Mouse (Mus musculus) midbrain, embryonic 15.5 days (tissue): Measurements from ENCODE around the gene Bbs12. TPM values are rescaled to one million over a fixed set of nuclear protein-coding genes. Genes with fewer than 3 reads are reported as not detected.

Experiments
- ATAC-seq: fragments of 200-750 bp; cut with Nextera tagmentation; replicated peaks from 2 replicates; pipeline ENCODE4 v1.8.0; 2017; ENCODE audit warnings: moderate TSS enrichment
- H3K27ac ChIP-seq: fragments of 300-500 bp; sonication (generic); 2 replicates; pipeline ENCODE4 v1.5.1; 2015; ENCODE audit warnings: mild to moderate bottlenecking, inconsistent platforms
- H3K27me3 ChIP-seq: fragments of 300-500 bp; sonication (generic); replicated peaks from 2 replicates; pipeline ENCODE4 v1.6.1; 2015; ENCODE audit warnings: inconsistent platforms
- H3K36me3 ChIP-seq: fragments of 300-500 bp; sonication (generic); replicated peaks from 2 replicates; pipeline ENCODE4 v1.6.1; 2015; ENCODE audit warnings: inconsistent platforms
- H3K4me1 ChIP-seq: fragments of 300-500 bp; sonication (generic); 2 replicates; pipeline ENCODE4 v1.6.1; 2015; ENCODE audit warnings: inconsistent platforms
- H3K4me2 ChIP-seq: fragments of 300-500 bp; sonication (generic); 2 replicates; pipeline ENCODE4 v1.6.1; 2015; ENCODE audit warnings: inconsistent platforms, mild to moderate bottlenecking, moderate library complexity
- H3K4me3 ChIP-seq: fragments of 300-500 bp; sonication (generic); 2 replicates; pipeline ENCODE4 v1.5.1; 2015; ENCODE audit warnings: mild to moderate bottlenecking, inconsistent platforms
- H3K9ac ChIP-seq: fragments of 300-500 bp; sonication (generic); 2 replicates; pipeline ENCODE4 v1.6.1; 2015; ENCODE audit warnings: mild to moderate bottlenecking, inconsistent platforms
- H3K9me3 ChIP-seq: fragments of 300-500 bp; sonication (generic); 2 replicates; pipeline ENCODE4 v1.6.1; 2016; ENCODE audit warnings: inconsistent platforms
- WGBS: fragments of 180-500 bp; shearing (Covaris S2); methylation state at CpG from one replicate; pipeline ENCODE4 v1.1.7; 2015; ENCODE audit warnings: mixed read lengths; 5-methylcytosine and 5-hydroxymethylcytosine counted together
- polyA plus RNA-seq: library from polyadenylated mRNA; unstranded; fragments of >200 nt; fragmentation: Nextera tagmentation; extraction: Ambion mirVana; gene quantifications from 2 replicates; pipeline ENCODE4 v1.2.1, GENCODE M21; 2015

Gene Bbs12
- polyA plus RNA-seq, 1 experiment from 2014 or later, result 4.9 TPM

DNA sequence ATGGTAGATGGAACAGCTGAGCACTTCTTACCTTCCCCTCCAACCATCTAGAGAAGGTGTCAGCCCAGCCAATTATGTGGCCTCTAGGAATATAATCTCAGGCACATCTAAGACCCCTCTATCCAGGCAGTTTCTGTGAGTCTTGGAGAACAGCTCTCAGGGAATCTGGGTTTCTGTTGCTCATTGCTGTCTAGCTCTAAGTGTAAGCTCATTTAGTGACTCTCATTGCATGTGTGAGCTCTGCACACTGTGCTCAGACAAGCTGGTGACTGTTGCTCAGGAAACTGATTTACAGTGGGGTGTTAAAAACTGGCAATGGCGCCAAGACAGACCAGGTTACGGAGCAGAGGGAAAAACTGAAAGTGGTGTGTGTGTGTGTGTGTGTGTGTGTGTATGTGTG, 20.4 kb upstream of the Bbs12 start:
- Histone ChIP-seq H3K4me2 (no peak overlapping the region), H3K9ac (no peak overlapping the region), H3K4me3 (no peak overlapping the region), H3K36me3 (no peaks in the 10 kb centered on the region), H3K4me1 (no peaks in the 10 kb centered on the region), H3K27me3 (no peaks in the 10 kb centered on the region), H3K27ac (no peak overlapping the region), H3K9me3 (no peaks in the 10 kb centered on the region)
- 96% methylated on average over 2 of the region's 2 CpGs for WGBS
- ATAC-seq, result no peak

DNA sequence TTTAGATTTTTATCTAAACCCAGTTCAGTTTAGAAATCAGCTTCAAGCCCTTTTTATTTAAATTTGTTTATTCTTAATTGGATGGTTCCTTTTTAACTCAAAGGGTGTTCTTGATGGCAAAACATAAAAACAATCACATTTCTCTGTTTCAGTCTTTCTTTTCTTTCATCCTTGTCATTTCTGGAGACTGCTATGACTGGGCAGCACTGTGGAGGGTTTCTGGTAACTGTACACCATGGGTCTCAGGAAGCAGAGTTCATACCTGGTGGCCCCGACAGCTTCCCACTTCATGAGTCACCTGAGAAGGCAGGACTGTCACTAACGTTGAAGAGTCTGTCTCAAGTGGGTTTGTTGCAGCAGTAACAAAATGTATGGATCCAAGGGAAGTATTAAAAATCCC, 19.7 kb upstream of the Bbs12 start:
- H3K4me2 ChIP-seq, result no peak overlapping the region
- H3K9ac ChIP-seq, result no peak overlapping the region
- H3K4me3 ChIP-seq, result no peak overlapping the region
- ATAC-seq, result no peak
- no peaks in the 10 kb centered on the region for H3K27me3 ChIP-seq
- H3K9me3 ChIP-seq, result no peaks in the 10 kb centered on the region
- WGBS, result 79% methylated on average over 2 of the region's 2 CpGs
- no peaks in the 10 kb centered on the region for H3K4me1 ChIP-seq
- no peaks in the 10 kb centered on the region for H3K36me3 ChIP-seq
- no peak overlapping the region for H3K27ac ChIP-seq

DNA sequence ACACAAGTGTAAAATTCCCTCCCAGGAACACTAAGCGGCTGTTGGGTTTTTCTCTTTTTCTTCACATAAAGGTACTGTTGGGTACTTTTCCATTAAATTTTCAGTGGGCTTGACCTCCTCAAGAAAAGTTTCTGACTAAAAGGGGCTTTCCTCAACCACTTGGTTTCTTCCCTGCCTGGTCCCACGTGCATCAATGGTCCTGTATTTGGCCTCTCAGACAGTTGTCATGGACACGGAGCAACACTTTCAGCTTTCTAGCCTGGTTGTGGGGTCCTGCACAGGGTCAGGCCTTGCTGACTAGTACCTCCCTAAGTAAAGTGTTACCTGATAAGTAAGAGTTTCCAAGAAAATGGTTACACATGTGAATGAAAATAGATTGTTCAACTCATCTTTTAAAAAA, 12.9 kb upstream of the Bbs12 start:
- Histone ChIP-seq H3K9me3 (no peaks in the 10 kb centered on the region), H3K4me2 (no peak overlapping the region), H3K27ac (no peak overlapping the region), H3K9ac (no peak overlapping the region), H3K4me3 (no peak overlapping the region), H3K36me3 (no peaks in the 10 kb centered on the region), H3K27me3 (no peaks in the 10 kb centered on the region), H3K4me1 (no peaks in the 10 kb centered on the region)
- 70% methylated on average over 3 of the region's 3 CpGs for WGBS
- ATAC-seq, result no peak

DNA sequence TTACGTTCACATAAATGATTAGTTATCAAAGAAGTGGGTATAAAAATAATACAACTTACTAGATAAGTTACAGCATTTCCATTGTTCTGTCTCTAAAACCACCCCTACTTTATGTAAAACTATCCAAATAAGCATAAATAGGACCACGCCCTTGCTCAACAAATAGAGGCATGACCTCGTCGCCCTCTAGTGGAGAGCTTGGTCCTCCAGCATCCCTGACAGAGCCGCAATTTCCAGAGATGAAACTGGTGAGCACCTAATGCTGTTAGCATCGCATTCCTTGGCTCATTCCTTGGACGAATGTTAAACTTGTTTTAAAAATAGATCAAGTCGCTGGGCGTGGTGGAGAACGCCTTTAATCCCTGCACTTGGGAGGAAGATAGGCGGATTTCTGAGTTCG, 9.7 kb upstream of the Bbs12 start:
- WGBS, result 39% methylated on average over 12 of the region's 12 CpGs
- Histone ChIP-seq H3K27ac (no peak overlapping the region), H3K27me3 (no peaks in the 10 kb centered on the region), H3K9me3 (no peaks in the 10 kb centered on the region), H3K36me3 (no peaks in the 10 kb centered on the region), H3K9ac (no peak overlapping the region), H3K4me1 (no peaks in the 10 kb centered on the region), H3K4me2 (no peak overlapping the region), H3K4me3 (no peak overlapping the region)
- no peak for ATAC-seq

DNA sequence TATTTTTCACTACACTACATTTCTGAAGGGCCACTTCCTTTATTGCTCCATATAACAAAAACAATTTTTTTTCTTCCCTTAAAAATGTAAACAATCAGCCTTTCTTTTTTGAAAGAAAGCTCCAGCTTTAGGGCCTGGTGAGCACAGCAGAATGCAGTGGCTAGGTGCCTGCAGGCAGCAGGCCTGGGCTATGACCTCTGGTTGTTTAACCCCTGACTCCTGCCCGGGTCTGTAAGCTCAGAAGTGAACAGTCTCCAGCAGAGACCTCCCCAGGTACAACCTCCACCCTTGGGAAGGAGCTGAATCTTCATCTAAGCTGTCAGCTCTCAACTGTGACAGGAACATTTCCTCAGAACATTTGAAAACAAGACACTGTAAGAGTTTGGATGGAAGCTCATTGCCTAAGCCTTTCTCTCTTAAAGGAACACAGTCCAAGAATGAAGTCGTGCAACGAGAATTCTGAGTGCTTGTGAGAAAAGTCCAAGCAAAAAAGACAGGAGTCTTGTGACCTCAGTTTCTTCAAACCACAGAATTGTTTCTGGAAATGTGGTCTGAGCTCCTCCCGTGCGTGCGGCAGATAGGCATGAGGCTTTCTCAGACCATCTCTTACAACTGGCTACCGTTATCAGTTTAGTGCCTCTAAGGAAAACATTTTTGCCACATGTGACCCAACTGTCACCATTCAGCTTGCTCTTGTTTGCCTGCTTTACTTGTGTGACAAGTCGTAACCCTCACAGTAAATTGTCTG, 8.8 kb upstream of the Bbs12 start:
- H3K27ac ChIP-seq, result no peak overlapping the region
- no peaks in the 10 kb centered on the region for H3K9me3 ChIP-seq
- no peaks in the 10 kb centered on the region for H3K36me3 ChIP-seq
- H3K4me2 ChIP-seq, result no peak overlapping the region
- H3K9ac ChIP-seq, result no peak overlapping the region
- no peaks in the 10 kb centered on the region for H3K4me1 ChIP-seq
- no peaks in the 10 kb centered on the region for H3K27me3 ChIP-seq
- H3K4me3 ChIP-seq, result no peak overlapping the region
- 76% methylated on average over 8 of the region's 8 CpGs for WGBS
- ATAC-seq, result no peak

DNA sequence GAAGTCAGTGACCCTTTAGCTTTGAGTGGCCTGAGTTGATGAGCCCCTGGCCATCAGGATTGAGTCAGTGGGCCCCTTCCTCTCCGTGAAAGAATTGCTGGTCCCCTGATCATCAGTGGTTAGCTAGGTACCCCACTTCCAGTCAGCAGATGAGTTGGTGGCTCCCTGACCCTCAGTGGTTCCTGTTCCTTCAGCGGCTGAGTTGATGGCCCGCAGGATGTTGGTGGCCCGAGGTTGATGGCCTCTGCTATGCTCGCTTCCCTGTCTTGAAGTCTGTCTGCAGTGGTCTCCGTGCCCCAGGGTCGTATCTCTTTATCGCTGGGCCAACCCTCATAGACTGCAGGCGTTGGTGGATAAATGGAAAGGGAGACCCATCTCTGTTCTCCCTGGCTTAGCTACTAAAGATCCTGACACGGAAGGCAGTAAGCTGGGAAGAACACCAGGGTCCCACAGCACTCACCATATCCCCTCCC, 421 bp upstream of the Bbs12 start:
- H3K36me3 ChIP-seq, result no peaks in the 10 kb centered on the region
- H3K27me3 ChIP-seq, result no peaks in the 10 kb centered on the region
- 5% methylated on average over 10 of the region's 10 CpGs for WGBS
- H3K9me3 ChIP-seq, result no peaks in the 10 kb centered on the region
- peak overlapping the region; percentile 74 for H3K4me2 ChIP-seq
- ATAC-seq, result no peak
- peaks cover 3% of the 10 kb centered on the region; the same call in 1 of the 2 replicates for H3K4me1 ChIP-seq
- peak overlapping the region; percentile 94 for H3K4me3 ChIP-seq
- H3K9ac ChIP-seq, result peak overlapping the region; percentile 79
- peak overlapping the region; percentile 77 for H3K27ac ChIP-seq

DNA sequence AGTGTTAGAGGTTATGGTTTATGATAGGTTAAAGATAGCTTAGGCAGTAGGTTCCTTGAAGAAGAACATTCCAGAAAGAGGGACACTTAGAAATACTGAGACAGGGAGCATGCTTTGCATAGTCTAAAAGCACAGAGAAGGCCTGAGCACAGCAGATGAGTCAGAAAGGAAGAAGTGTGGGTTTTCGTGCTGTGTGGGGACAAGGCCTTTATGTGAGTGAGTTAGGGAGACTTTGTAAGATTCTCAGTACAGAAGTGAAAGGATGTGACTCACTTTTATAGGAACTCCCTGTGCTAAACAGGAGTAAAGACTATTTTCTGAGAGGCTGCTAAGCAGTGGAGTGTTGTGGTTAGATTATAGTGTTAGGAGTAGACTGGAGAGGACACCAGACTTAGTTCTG, 1.0 kb downstream of the Bbs12 start:
- H3K36me3 ChIP-seq, result no peaks in the 10 kb centered on the region
- no peak overlapping the region for H3K27ac ChIP-seq
- no peak for ATAC-seq
- H3K4me1 ChIP-seq, result peaks cover 3% of the 10 kb centered on the region; the same call in 1 of the 2 replicates
- H3K4me2 ChIP-seq, result peak overlapping the region; percentile 74
- H3K27me3 ChIP-seq, result no peaks in the 10 kb centered on the region
- H3K4me3 ChIP-seq, result peak overlapping the region; percentile 94; the same call in 1 of the 2 replicates
- H3K9ac ChIP-seq, result no peak overlapping the region
- no peaks in the 10 kb centered on the region for H3K9me3 ChIP-seq
- WGBS, result 38% methylated on average over 1 of the region's 1 CpGs

DNA sequence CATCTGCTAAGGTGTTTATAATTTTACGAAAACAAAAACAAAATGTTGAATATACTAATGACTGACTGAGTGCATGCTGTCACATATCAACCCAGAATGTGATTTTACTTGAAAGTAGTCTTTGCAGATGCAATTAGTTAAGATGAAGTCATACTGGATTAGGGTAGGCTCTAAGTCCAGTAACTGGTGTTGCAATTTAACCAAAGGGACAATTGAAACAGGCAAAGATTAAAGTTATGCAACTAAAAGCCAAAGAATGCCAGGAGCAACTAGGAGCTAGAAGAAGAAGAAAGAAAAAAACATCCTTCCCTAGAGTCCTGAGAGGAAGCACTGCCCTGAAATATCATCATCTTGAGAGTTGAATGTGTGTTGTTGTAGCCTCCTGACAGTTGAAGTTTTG, 3.9 kb downstream of the Bbs12 start:
- Histone ChIP-seq H3K4me1 (peaks cover 3% of the 10 kb centered on the region; the same call in 1 of the 2 replicates), H3K9ac (no peak overlapping the region), H3K36me3 (no peaks in the 10 kb centered on the region; the same call in 1 of the 2 replicates), H3K27ac (no peak overlapping the region), H3K4me2 (no peak overlapping the region), H3K9me3 (no peaks in the 10 kb centered on the region), H3K27me3 (no peaks in the 10 kb centered on the region), H3K4me3 (no peak overlapping the region)
- WGBS, result 98% methylated on average over 1 of the region's 1 CpGs
- no peak for ATAC-seq

DNA sequence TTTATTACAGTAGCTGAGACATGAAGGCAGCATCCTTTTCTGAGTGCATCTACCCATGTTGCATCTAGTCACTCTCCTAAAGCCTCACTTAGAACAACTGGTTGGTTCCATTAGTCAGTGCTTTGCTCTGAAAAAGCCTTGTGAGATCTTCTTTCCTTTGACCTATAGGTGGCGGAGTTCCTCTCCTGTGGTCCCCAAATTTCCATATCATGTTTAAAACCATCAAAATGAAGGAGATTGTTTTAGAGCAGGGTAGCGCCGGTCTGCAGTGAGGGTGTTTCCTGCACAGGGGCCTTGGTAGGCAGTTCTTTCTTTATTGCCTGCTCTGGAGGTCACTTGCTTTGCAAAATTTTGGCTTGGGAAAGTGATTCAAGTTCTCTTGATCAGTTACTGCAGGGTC, 12.0 kb downstream of the Bbs12 start:
- no peaks in the 10 kb centered on the region for H3K9me3 ChIP-seq
- 50% methylated on average over 3 of the region's 3 CpGs for WGBS
- H3K36me3 ChIP-seq, result no peaks in the 10 kb centered on the region; the same call in 1 of the 2 replicates
- no peak overlapping the region for H3K27ac ChIP-seq
- H3K4me1 ChIP-seq, result no peaks in the 10 kb centered on the region
- no peak overlapping the region for H3K4me3 ChIP-seq
- H3K4me2 ChIP-seq, result no peak overlapping the region
- no peaks in the 10 kb centered on the region for H3K27me3 ChIP-seq
- no peak overlapping the region for H3K9ac ChIP-seq
- ATAC-seq, result no peak

DNA sequence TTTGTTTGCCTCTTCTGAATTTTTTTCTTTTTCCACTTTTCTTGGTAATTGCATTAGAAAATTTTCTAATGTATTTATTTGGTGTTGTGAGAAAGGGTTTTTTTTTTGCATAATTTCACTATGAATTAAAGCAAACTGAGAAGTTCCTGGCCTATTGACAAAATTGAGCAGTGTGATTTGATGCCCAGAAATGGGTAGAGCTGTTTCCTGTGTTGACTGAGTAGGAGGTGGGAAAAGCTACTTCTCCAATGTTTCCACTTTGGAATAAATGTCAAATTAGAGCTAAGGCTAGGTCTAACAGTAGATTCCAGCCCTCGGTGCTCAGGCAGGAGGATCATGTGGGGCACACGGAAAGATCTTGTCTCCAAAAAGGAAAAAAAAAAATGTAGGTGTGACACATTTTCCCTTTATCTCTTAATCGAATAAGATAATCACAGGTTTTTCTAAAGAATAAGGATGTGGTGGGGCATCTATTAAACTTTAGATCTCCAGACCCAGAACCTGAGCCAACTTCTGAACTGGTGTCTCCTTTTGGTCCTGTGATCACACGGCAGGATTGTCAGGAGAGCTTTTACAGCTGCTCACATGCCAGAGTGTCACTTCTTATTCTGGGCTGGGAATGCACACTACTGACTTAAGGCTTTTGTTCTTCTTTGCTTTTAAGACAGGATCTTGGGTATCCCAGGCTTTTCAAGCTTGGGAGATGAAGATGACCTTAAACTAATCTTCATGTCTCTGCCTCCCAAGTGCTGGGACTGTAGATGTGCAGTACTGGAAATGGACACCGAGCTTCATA, 13.2 kb downstream of the Bbs12 start:
- ATAC-seq, result no peak
- Histone ChIP-seq H3K27ac (no peak overlapping the region), H3K4me1 (no peaks in the 10 kb centered on the region), H3K9me3 (no peaks in the 10 kb centered on the region), H3K4me3 (no peak overlapping the region), H3K36me3 (no peaks in the 10 kb centered on the region; the same call in 1 of the 2 replicates), H3K27me3 (no peaks in the 10 kb centered on the region), H3K4me2 (no peak overlapping the region), H3K9ac (no peak overlapping the region)
- WGBS, result 85% methylated on average over 5 of the region's 5 CpGs

DNA sequence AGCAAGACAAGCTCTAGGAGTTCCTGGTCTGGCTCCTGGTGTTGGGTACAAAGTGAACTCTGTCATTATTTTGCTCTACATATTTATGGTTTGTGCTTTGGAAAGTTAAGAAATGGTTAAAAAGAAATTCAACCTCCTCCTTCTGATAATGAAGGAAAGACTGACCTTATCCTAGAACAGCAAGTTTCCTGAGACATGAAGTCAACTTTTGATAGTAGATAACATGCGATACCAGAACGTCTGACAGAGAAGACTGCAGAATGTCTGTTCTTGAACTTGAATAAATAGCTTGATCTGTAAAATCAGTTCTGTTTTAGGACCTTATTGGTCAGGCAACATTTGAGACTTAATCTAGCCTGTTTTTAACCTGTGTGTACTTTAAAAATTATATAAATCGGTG, 14.3 kb downstream of the Bbs12 start:
- Histone ChIP-seq H3K9me3 (no peaks in the 10 kb centered on the region), H3K27ac (no peak overlapping the region), H3K9ac (no peak overlapping the region), H3K27me3 (no peaks in the 10 kb centered on the region), H3K4me1 (no peaks in the 10 kb centered on the region), H3K36me3 (no peaks in the 10 kb centered on the region), H3K4me3 (no peak overlapping the region), H3K4me2 (no peak overlapping the region)
- 97% methylated on average over 3 of the region's 3 CpGs for WGBS
- ATAC-seq, result no peak

DNA sequence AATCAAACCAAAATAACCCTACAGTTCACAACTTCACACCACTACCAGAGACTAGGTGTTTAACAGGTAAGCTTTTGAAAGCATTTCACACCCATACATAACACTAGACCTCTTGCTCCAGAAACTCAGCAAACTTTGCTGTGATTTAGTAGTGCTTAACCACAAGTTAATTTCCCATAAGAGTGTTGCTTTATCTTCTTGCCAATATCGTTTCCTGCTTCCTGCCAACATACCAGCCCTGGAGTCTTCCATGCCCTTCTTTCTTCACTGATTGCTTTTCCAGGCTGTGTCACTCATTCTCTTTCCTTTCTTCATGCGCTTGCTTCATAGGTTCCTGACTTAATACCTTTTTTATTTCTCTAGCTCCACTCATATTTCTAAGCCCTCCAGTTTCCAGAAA, 16.1 kb downstream of the Bbs12 start:
- WGBS, result 85% methylated on average over 2 of the region's 2 CpGs
- ATAC-seq, result no peak
- no peak overlapping the region for H3K27ac ChIP-seq
- no peak overlapping the region for H3K4me3 ChIP-seq
- H3K36me3 ChIP-seq, result no peaks in the 10 kb centered on the region
- H3K4me1 ChIP-seq, result no peaks in the 10 kb centered on the region
- no peaks in the 10 kb centered on the region for H3K27me3 ChIP-seq
- H3K4me2 ChIP-seq, result no peak overlapping the region
- no peak overlapping the region for H3K9ac ChIP-seq
- H3K9me3 ChIP-seq, result no peaks in the 10 kb centered on the region
